Mouse (Mus musculus) intestine, embryonic 16.5 days (tissue): ENCODE measurements at regions not wholly inside any gene's neighbourhood (a gene's known extent, or its start where the extent isn't known, plus 50 kb on each side); places are given as distances from the start of the nearest gene placed in this dataset.
"Not testable (repeated sequence)": the region's sequence is repeated elsewhere in the genome, so short reads cannot be mapped to it uniquely, and the experiment has no call there.

Source experiments
- ATAC-seq: fragments of 200-750 bp; cut with Nextera tagmentation; 2 replicates; pipeline ENCODE4 v1.8.0; 2017; ENCODE audit warnings: moderate TSS enrichment, moderate library complexity
- H3K27ac ChIP-seq: fragments of 300-500 bp; sonication (generic); 2 replicates; pipeline ENCODE4 v1.5.1; 2014; ENCODE audit warnings: mild to moderate bottlenecking, low read length
- H3K27me3 ChIP-seq: fragments of 300-500 bp; sonication (generic); replicated peaks from 2 replicates; pipeline ENCODE4 v1.6.1; 2014; ENCODE audit warnings: low read length, control low read depth, mixed read lengths; ENCODE audit not compliant: control insufficient read depth, insufficient read depth
- H3K36me3 ChIP-seq: fragments of 300-500 bp; sonication (generic); 2 replicates; pipeline ENCODE4 v1.6.1; 2014; ENCODE audit warnings: low read length, control low read depth; ENCODE audit not compliant: control insufficient read depth, insufficient read depth
- H3K4me1 ChIP-seq: fragments of 300-500 bp; sonication (generic); 2 replicates; pipeline ENCODE4 v1.6.1; 2014; ENCODE audit warnings: low read length, control low read depth, mixed read lengths; ENCODE audit not compliant: control insufficient read depth, insufficient read depth
- H3K4me2 ChIP-seq: fragments of 300-500 bp; sonication (generic); 2 replicates; pipeline ENCODE4 v1.6.1; 2014; ENCODE audit warnings: low read depth, low read length, control low read depth
- H3K4me3 ChIP-seq: fragments of 300-500 bp; sonication (generic); 2 replicates; pipeline ENCODE4 v1.5.1; 2014; ENCODE audit warnings: mild to moderate bottlenecking, low read length
- H3K9ac ChIP-seq: fragments of 300-500 bp; sonication (generic); 2 replicates; pipeline ENCODE4 v1.6.1; 2014; ENCODE audit warnings: low read depth, low read length
- H3K9me3 ChIP-seq: fragments of 300-500 bp; sonication (generic); 2 replicates; pipeline ENCODE4 v1.6.1; 2016; ENCODE audit warnings: low read length, control low read depth; ENCODE audit not compliant: control insufficient read depth
- WGBS: fragments of 180-500 bp; shearing (Covaris S2); extraction: QIAGEN DNeasy Blood & Tissue Kit; methylation state at CpG from one replicate; pipeline ENCODE4 v1.1.7; 2014; 5-methylcytosine and 5-hydroxymethylcytosine counted together

- no peaks in the 10 kb centered on the region for H3K4me1 ChIP-seq
- H3K36me3 ChIP-seq = no peaks in the 10 kb centered on the region
- H3K9ac ChIP-seq = no peak overlapping the region
- no peak for ATAC-seq
- no peak overlapping the region for H3K4me2 ChIP-seq
- 43% methylated on average over 7 of the region's 7 CpGs for WGBS
- H3K9me3 ChIP-seq = no peaks in the 10 kb centered on the region
- H3K27me3 ChIP-seq = no peaks in the 10 kb centered on the region
- H3K4me3 ChIP-seq = no peak overlapping the region
- no peak overlapping the region for H3K27ac ChIP-seq
Observed at GRCm38 (mm10) chr1:177501288-177501687, 59.1 kb downstream of the Zbtb18 start.

- ATAC-seq = no peak
- H3K9ac ChIP-seq = no peak overlapping the region
- 63% methylated on average over 1 of the region's 1 CpGs for WGBS
Observed at GRCm38 (mm10) chr1:177503946-177504345, 61.8 kb downstream of the Zbtb18 start.

GRCm38 (mm10) chr1:177504743-177505142 is 62.6 kb downstream of the Zbtb18 start:
- no peak overlapping the region for H3K9ac ChIP-seq
- WGBS = 93% methylated on average over 2 of the region's 2 CpGs
- no peaks in the 10 kb centered on the region for H3K9me3 ChIP-seq
- no peak for ATAC-seq
- no peak overlapping the region for H3K4me3 ChIP-seq
- no peaks in the 10 kb centered on the region for H3K4me1 ChIP-seq
- no peaks in the 10 kb centered on the region for H3K27me3 ChIP-seq
- H3K27ac ChIP-seq = no peak overlapping the region
- no peak overlapping the region for H3K4me2 ChIP-seq
- H3K36me3 ChIP-seq = no peaks in the 10 kb centered on the region

More at GRCm38 (mm10) chr1:177503946-177504345, 61.8 kb downstream of the Zbtb18 start:
- H3K27me3 ChIP-seq = no peaks in the 10 kb centered on the region
- no peaks in the 10 kb centered on the region for H3K4me1 ChIP-seq
- H3K4me2 ChIP-seq = no peak overlapping the region
- H3K36me3 ChIP-seq = no peaks in the 10 kb centered on the region
- no peaks in the 10 kb centered on the region for H3K9me3 ChIP-seq
- no peak overlapping the region for H3K27ac ChIP-seq
- no peak overlapping the region for H3K4me3 ChIP-seq

GRCm38 (mm10) chr1:177507398-177507797 is 65.2 kb downstream of the Zbtb18 start:
- 59% methylated on average over 4 of the region's 4 CpGs for WGBS
- H3K27ac ChIP-seq, H3K4me2 ChIP-seq, ATAC-seq, H3K27me3 ChIP-seq, H3K4me1 ChIP-seq, H3K9ac ChIP-seq, H3K9me3 ChIP-seq, H3K4me3 ChIP-seq, H3K36me3 ChIP-seq: not testable (repeated sequence)

- Histone ChIP-seq H3K27ac (no peak overlapping the region), H3K9me3 (no peaks in the 10 kb centered on the region), H3K27me3 (no peaks in the 10 kb centered on the region), H3K4me2 (no peak overlapping the region), H3K4me3 (no peak overlapping the region), H3K36me3 (no peaks in the 10 kb centered on the region), H3K9ac (no peak overlapping the region), H3K4me1 (no peaks in the 10 kb centered on the region)
- ATAC-seq = no peak
- 81% methylated on average over 10 of the region's 10 CpGs for WGBS
Observed at GRCm38 (mm10) chr1:177509786-177510185, 67.6 kb downstream of the Zbtb18 start.

GRCm38 (mm10) chr1:177512116-177512515 is 70.0 kb downstream of the Zbtb18 start:
- Histone ChIP-seq H3K27ac (no peak overlapping the region), H3K9ac (no peak overlapping the region), H3K4me1 (no peaks in the 10 kb centered on the region), H3K36me3 (no peaks in the 10 kb centered on the region), H3K4me3 (no peak overlapping the region), H3K27me3 (no peaks in the 10 kb centered on the region), H3K9me3 (no peaks in the 10 kb centered on the region), H3K4me2 (no peak overlapping the region)
- WGBS = 73% methylated on average over 2 of the region's 2 CpGs
- no peak for ATAC-seq

- Histone ChIP-seq H3K4me1 (no peaks in the 10 kb centered on the region), H3K27me3 (no peaks in the 10 kb centered on the region), H3K9ac (no peak overlapping the region), H3K4me2 (no peak overlapping the region), H3K36me3 (no peaks in the 10 kb centered on the region), H3K4me3 (no peak overlapping the region), H3K9me3 (no peaks in the 10 kb centered on the region), H3K27ac (no peak overlapping the region)
- WGBS = 43% methylated on average over 18 of the region's 18 CpGs
- no peak for ATAC-seq
Observed at GRCm38 (mm10) chr1:177517934-177518610, 75.9 kb downstream of the Zbtb18 start.

GRCm38 (mm10) chr1:177518897-177519513 is 76.9 kb downstream of the Zbtb18 start:
- H3K36me3 ChIP-seq = no peaks in the 10 kb centered on the region
- no peak overlapping the region for H3K9ac ChIP-seq
- H3K4me3 ChIP-seq = no peak overlapping the region
- no peak overlapping the region for H3K27ac ChIP-seq
- no peak overlapping the region for H3K4me2 ChIP-seq
- ATAC-seq = no peak
- WGBS = 33% methylated on average over 13 of the region's 13 CpGs
- no peaks in the 10 kb centered on the region for H3K9me3 ChIP-seq
- no peaks in the 10 kb centered on the region for H3K4me1 ChIP-seq
- H3K27me3 ChIP-seq = no peaks in the 10 kb centered on the region

GRCm38 (mm10) chr1:177521110-177521509 is 79.0 kb downstream of the Zbtb18 start:
- Histone ChIP-seq H3K4me1 (no peaks in the 10 kb centered on the region), H3K9ac (no peak overlapping the region), H3K36me3 (no peaks in the 10 kb centered on the region), H3K4me2 (no peak overlapping the region), H3K27ac (no peak overlapping the region), H3K27me3 (no peaks in the 10 kb centered on the region), H3K4me3 (no peak overlapping the region), H3K9me3 (no peaks in the 10 kb centered on the region)
- ATAC-seq = no peak
- 80% methylated on average over 2 of the region's 2 CpGs for WGBS

- H3K27ac ChIP-seq = no peak overlapping the region
- H3K4me1 ChIP-seq = no peaks in the 10 kb centered on the region
- H3K9me3 ChIP-seq = no peaks in the 10 kb centered on the region
- no peaks in the 10 kb centered on the region for H3K36me3 ChIP-seq
- 81% methylated on average over 6 of the region's 6 CpGs for WGBS
- no peak for ATAC-seq
- no peaks in the 10 kb centered on the region for H3K27me3 ChIP-seq
- H3K4me2 ChIP-seq = no peak overlapping the region
- H3K4me3 ChIP-seq = no peak overlapping the region
- H3K9ac ChIP-seq = no peak overlapping the region
Observed at GRCm38 (mm10) chr1:177525141-177525540, 83.0 kb downstream of the Zbtb18 start.
